Mouse (Mus musculus) embryonic fibroblast, embryonic 13.5 days (primary cell): ENCODE results near the gene Fxyd2.

Experiments
- CTCF ChIP-seq: IDR thresholded peaks from 2 replicates; pipeline ENCODE4 v1.5.1; 2011; ENCODE audit warnings: mild to moderate bottlenecking, control low read depth, low read length, moderate library complexity, borderline replicate concordance; ENCODE audit not compliant: insufficient read depth
- POLR2A ChIP-seq: IDR thresholded peaks from 2 replicates; pipeline ENCODE4 v1.6.1; 2011; ENCODE audit warnings: low read depth, mild to moderate bottlenecking, control low read depth, low read length, moderate library complexity

- no peak for TF ChIP-seq POLR2A
- no peak for TF ChIP-seq CTCF
Observed at GRCm38 (mm10) chr9:45395796-45396195, 3.7 kb upstream of the Fxyd2 start.
